Mouse (Mus musculus) liver, postnatal 0 days (tissue): Measurements from ENCODE around the gene Mrps27. TPM values are rescaled to one million over a fixed set of nuclear protein-coding genes. Genes with fewer than 3 reads are reported as not detected.

Source experiments
- ATAC-seq: fragments of 200-750 bp; cut with Nextera tagmentation; 2 replicates; pipeline ENCODE4 v1.8.0; 2017; ENCODE audit warnings: mild to moderate bottlenecking, moderate library complexity
- DNase-seq: peaks from one replicate; pipeline ENCODE4 v3.0.0-alpha.2; 2016
- H3K27ac ChIP-seq: fragments of 300-500 bp; sonication (generic); 2 replicates; pipeline ENCODE4 v1.5.1; 2014; ENCODE audit warnings: antibody characterized with exemption, moderate library complexity, mild to moderate bottlenecking, low read depth
- H3K27me3 ChIP-seq: fragments of 300-500 bp; sonication (generic); 2 replicates; pipeline ENCODE4 v1.6.1; 2014; ENCODE audit warnings: low read length, control low read depth, mixed read lengths; ENCODE audit not compliant: insufficient read depth
- H3K36me3 ChIP-seq: fragments of 300-500 bp; sonication (generic); replicated peaks from 2 replicates; pipeline ENCODE4 v1.6.1; 2014; ENCODE audit warnings: mild to moderate bottlenecking, control low read depth, low read length, moderate library complexity, mixed read lengths; ENCODE audit not compliant: insufficient read depth
- H3K4me1 ChIP-seq: fragments of 300-500 bp; sonication (generic); 2 replicates; pipeline ENCODE4 v1.6.1; 2014; ENCODE audit warnings: antibody characterized with exemption, mild to moderate bottlenecking, control low read depth; ENCODE audit not compliant: insufficient read depth
- H3K4me2 ChIP-seq: fragments of 300-500 bp; sonication (generic); 2 replicates; pipeline ENCODE4 v1.6.1; 2014; ENCODE audit warnings: low read depth, mild to moderate bottlenecking, low read length, moderate library complexity, mixed read lengths
- H3K4me3 ChIP-seq: fragments of 300-500 bp; sonication (generic); 2 replicates; pipeline ENCODE4 v1.5.1; 2014; ENCODE audit warnings: low read depth, low read length
- H3K9ac ChIP-seq: fragments of 300-500 bp; sonication (generic); replicated peaks from 2 replicates; pipeline ENCODE4 v1.6.1; 2014; ENCODE audit warnings: mild to moderate bottlenecking, moderate library complexity
- H3K9me3 ChIP-seq: fragments of 300-500 bp; sonication (generic); 2 replicates; pipeline ENCODE4 v1.6.1; 2016; ENCODE audit warnings: mild to moderate bottlenecking, control low read depth, low read length, mixed read lengths
- CTCF ChIP-seq: sonication (generic); IDR thresholded peaks from 2 replicates; pipeline ENCODE4 v1.5.1; 2016; ENCODE audit warnings: antibody characterized with exemption, low read depth
- EP300 ChIP-seq: IDR thresholded peaks from 2 replicates; pipeline ENCODE4 v1.6.1; 2016; ENCODE audit warnings: antibody characterized with exemption, low read depth, mild to moderate bottlenecking
- WGBS: fragments of 180-500 bp; shearing (Covaris S2); extraction: QIAGEN DNeasy Blood & Tissue Kit; methylation state at CpG from one replicate; pipeline ENCODE4 v1.1.7; 2014; ENCODE audit not compliant: insufficient replicate concordance; 5-methylcytosine and 5-hydroxymethylcytosine counted together
- polyA plus RNA-seq: library from polyadenylated mRNA; unstranded; fragments of >200 nt; fragmentation: Nextera tagmentation; extraction: Ambion mirVana; gene quantifications from 2 replicates; pipeline ENCODE4 v1.2.1, GENCODE M21; 2015

Gene Mrps27
- polyA plus RNA-seq, 1 experiment from 2014 or later, result 16.6 TPM

- Histone ChIP-seq H3K4me2 (no peak overlapping the region), H3K27me3 (no peaks in the 10 kb centered on the region), H3K9ac (no peak overlapping the region), H3K36me3 (no peaks in the 10 kb centered on the region), H3K4me3 (no peak overlapping the region), H3K4me1 (no peaks in the 10 kb centered on the region), H3K27ac (no peak overlapping the region), H3K9me3 (no peaks in the 10 kb centered on the region)
- TF ChIP-seq CTCF (no peak), EP300 (no peak)
- WGBS, result 78% methylated on average over 13 of the region's 13 CpGs
- ATAC-seq (no peak), DNase-seq (no peak)
Observed at GRCm38 (mm10) chr13:99423581-99423980, 79.0 kb downstream of the Mrps27 start.

GRCm38 (mm10) chr13:99433068-99434008 is 88.8 kb downstream of the Mrps27 start:
- Histone ChIP-seq H3K4me1 (no peaks in the 10 kb centered on the region), H3K9ac (no peak overlapping the region), H3K27ac (no peak overlapping the region), H3K4me2 (no peak overlapping the region), H3K36me3 (no peaks in the 10 kb centered on the region), H3K9me3 (no peaks in the 10 kb centered on the region), H3K27me3 (no peaks in the 10 kb centered on the region), H3K4me3 (no peak overlapping the region)
- no peak for ATAC-seq
- DNase-seq, result no peak
- 80% methylated on average over 29 of the region's 29 CpGs for WGBS
- no peak for TF ChIP-seq EP300
- no peak for TF ChIP-seq CTCF

GRCm38 (mm10) chr13:99434494-99434893 is 89.9 kb downstream of the Mrps27 start:
- WGBS, result 79% methylated on average over 9 of the region's 9 CpGs

GRCm38 (mm10) chr13:99437051-99437450 is 92.5 kb downstream of the Mrps27 start:
- Histone ChIP-seq H3K36me3 (no peaks in the 10 kb centered on the region), H3K4me1 (no peaks in the 10 kb centered on the region), H3K4me2 (no peak overlapping the region), H3K27ac (no peak overlapping the region), H3K27me3 (no peaks in the 10 kb centered on the region), H3K4me3 (no peak overlapping the region), H3K9me3 (no peaks in the 10 kb centered on the region), H3K9ac (no peak overlapping the region)
- ATAC-seq (no peak), DNase-seq (no peak)
- TF ChIP-seq CTCF (no peak), EP300 (no peak)

More at GRCm38 (mm10) chr13:99434494-99434893, 89.9 kb downstream of the Mrps27 start:
- Histone ChIP-seq H3K9ac (no peak overlapping the region), H3K4me3 (no peak overlapping the region), H3K36me3 (no peaks in the 10 kb centered on the region), H3K27me3 (no peaks in the 10 kb centered on the region), H3K4me2 (no peak overlapping the region), H3K4me1 (no peaks in the 10 kb centered on the region), H3K9me3 (no peaks in the 10 kb centered on the region), H3K27ac (no peak overlapping the region)
- ATAC-seq (no peak), DNase-seq (no peak)
- TF ChIP-seq CTCF (no peak), EP300 (no peak)

DNA sequence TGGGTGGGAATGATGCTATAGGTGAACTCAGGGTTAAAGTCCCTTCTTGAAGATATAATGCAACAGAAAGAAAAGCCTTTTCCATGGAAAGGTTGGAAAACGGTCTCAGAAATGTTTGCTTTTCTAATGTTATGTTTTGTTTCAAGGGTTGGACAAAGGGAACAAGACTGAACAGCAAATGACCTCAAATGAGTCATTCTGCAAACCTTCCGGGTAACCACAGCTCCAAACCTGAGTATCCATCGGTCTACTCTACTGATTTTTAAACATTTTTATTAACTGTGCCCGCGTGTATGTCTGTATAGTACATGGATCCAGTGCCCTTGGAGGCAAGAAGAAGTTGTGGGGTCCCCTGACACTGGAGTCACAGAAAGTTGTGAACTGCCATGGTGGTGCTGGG is 94.8 kb downstream of the Mrps27 start:
- Histone ChIP-seq H3K4me3 (no peak overlapping the region), H3K4me2 (no peak overlapping the region), H3K36me3 (no peaks in the 10 kb centered on the region), H3K27ac (no peak overlapping the region), H3K9ac (no peak overlapping the region), H3K4me1 (no peaks in the 10 kb centered on the region), H3K9me3 (no peaks in the 10 kb centered on the region), H3K27me3 (no peaks in the 10 kb centered on the region)
- 78% methylated on average over 5 of the region's 5 CpGs for WGBS
- ATAC-seq (no peak), DNase-seq (no peak)
- TF ChIP-seq EP300 (no peak), CTCF (no peak)

DNA sequence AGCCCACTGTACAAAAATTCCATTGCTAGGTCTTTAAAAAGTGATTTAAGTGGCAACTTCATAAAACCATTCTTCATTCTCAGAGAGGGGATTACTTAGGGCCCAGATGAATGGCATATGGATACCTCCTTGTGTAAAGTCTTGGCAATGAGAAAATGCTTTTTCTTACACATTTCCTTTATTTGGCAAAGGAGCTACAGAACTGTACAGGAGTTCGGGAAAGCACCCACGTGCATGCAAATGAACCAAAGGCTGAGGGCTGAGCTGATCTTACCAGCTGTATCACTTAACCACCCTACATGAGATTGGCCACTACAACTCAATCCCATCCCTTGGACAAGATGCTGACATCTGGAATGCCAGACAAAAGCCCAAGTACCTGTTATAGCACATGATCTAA is 95.6 kb downstream of the Mrps27 start:
- ATAC-seq (no peak), DNase-seq (no peak)
- H3K27ac ChIP-seq, result no peak overlapping the region
- 76% methylated on average over 2 of the region's 2 CpGs for WGBS
- H3K4me3 ChIP-seq, result no peak overlapping the region
- H3K4me2 ChIP-seq, result no peak overlapping the region
- no peaks in the 10 kb centered on the region for H3K36me3 ChIP-seq
- H3K27me3 ChIP-seq, result no peaks in the 10 kb centered on the region
- H3K4me1 ChIP-seq, result 0 out of 2 replicates have a peak, but pooled peaks cover 3% of the 10 kb centered on the region
- no peak for TF ChIP-seq EP300
- no peak for TF ChIP-seq CTCF
- H3K9me3 ChIP-seq, result no peaks in the 10 kb centered on the region
- H3K9ac ChIP-seq, result no peak overlapping the region
